Mouse (Mus musculus) left cerebral cortex, adult 9 months (tissue): Measurements from ENCODE around the gene Rap2c.

Experiments
- DNase-seq, 2 experiments: peaks; one replicate each; pipeline ENCODE4 v3.0.0; 2022; ENCODE audit warnings: low spot score in 2 of 2

Rap2c gene

GRCm38 (mm10) chrX:50969907-50970306 lies 47.9 kb downstream of the Rap2c start:
- DNase-seq = no peak

- DNase-seq = no peak
Measured at GRCm38 (mm10) chrX:50968157-50968932, 49.5 kb downstream of the Rap2c start.

GRCm38 (mm10) chrX:50965157-50965556 lies 52.7 kb downstream of the Rap2c start:
- DNase-seq = no peak

GRCm38 (mm10) chrX:50962955-50963354 lies 54.9 kb downstream of the Rap2c start:
- DNase-seq = no peak
